Mouse (Mus musculus) heart, postnatal 0 days (tissue): ENCODE results near the gene Gas2l2.

Source experiments
- CTCF ChIP-seq: IDR thresholded peaks from 2 replicates; pipeline ENCODE4 v1.5.1; 2016; ENCODE audit warnings: antibody characterized with exemption, control low read depth, low read depth
- EP300 ChIP-seq: IDR thresholded peaks from 2 replicates; pipeline ENCODE4 v1.6.1; 2016; ENCODE audit warnings: antibody characterized with exemption, low read depth

- TF ChIP-seq CTCF (no peak), EP300 (no peak)
These were observed 19.4 kb downstream of the Gas2l2 start for GRCm38 (mm10) chr11:83409792-83410291.
